Mouse (Mus musculus) olfactory bulb, adult 2 months (tissue): ENCODE measurements around the gene Actn4.

Source experiments
- CTCF ChIP-seq: fragments of 200-500 bp; IDR thresholded peaks from 2 replicates; pipeline ENCODE4 v1.5.1; 2012; ENCODE audit warnings: low read depth, mild to moderate bottlenecking, low read length, moderate library complexity; ENCODE audit not compliant: insufficient read depth
- POLR2A ChIP-seq: fragments of 200-500 bp; IDR thresholded peaks from 2 replicates; pipeline ENCODE4 v1.6.1; 2012; ENCODE audit warnings: mild to moderate bottlenecking, low read depth, low read length, moderate library complexity; ENCODE audit not compliant: insufficient read depth

DNA sequence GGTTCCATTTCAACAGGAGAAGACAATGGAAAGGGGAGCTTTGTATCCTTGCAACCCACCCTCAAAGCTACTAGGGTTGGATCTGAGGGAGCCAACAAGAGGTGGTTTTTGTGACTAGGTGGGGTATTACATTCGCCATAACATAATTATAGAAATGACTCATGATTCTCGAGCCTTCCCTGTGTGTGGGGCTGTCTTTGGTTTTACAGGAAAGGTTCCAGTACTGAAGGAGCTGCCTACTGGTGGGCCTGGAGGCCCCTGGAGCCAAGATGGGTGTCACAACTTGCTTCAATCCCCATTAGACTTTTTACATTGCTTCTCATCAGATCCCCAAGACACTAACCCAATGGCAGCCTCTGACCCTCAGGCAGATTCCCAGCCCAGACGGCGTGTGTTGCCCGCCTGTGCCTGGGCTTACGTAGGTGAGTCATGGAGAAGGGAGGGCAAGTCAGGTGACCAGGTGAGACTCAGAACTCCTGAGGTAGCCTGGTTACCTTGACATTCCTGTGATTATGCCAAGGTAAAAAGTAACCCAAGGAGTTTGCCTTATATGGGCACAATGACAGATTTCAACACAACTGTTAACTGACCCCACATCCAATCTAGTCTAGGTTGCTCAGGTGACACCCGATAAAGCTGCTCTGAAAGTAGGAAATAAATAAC lies 31.0 kb downstream of the Actn4 start:
- TF ChIP-seq CTCF (no peak), POLR2A (no peak)
